Mouse (Mus musculus) testis, adult 2 months (tissue): ENCODE measurements around the gene Mkrn1.

Experiments
- CTCF ChIP-seq: fragments of 200-500 bp; IDR thresholded peaks from 2 replicates; pipeline ENCODE4 v1.5.1; 2012; ENCODE audit warnings: low read depth, mild to moderate bottlenecking, inconsistent platforms, low read length, moderate library complexity; ENCODE audit not compliant: control insufficient read depth, insufficient read depth, insufficient replicate concordance
- POLR2A ChIP-seq: fragments of 200-500 bp; IDR thresholded peaks from 2 replicates; pipeline ENCODE4 v1.6.1; 2012; ENCODE audit warnings: low read depth, mild to moderate bottlenecking, inconsistent platforms, low read length, moderate library complexity; ENCODE audit not compliant: control insufficient read depth

- TF ChIP-seq POLR2A (no peak), CTCF (no peak)
Observed at GRCm38 (mm10) chr6:39372727-39373126, 47.5 kb downstream of the Mkrn1 start.
